Comparison of ENCODE assay signal across 9 mouse cellular contexts in the genomic region with DNA sequence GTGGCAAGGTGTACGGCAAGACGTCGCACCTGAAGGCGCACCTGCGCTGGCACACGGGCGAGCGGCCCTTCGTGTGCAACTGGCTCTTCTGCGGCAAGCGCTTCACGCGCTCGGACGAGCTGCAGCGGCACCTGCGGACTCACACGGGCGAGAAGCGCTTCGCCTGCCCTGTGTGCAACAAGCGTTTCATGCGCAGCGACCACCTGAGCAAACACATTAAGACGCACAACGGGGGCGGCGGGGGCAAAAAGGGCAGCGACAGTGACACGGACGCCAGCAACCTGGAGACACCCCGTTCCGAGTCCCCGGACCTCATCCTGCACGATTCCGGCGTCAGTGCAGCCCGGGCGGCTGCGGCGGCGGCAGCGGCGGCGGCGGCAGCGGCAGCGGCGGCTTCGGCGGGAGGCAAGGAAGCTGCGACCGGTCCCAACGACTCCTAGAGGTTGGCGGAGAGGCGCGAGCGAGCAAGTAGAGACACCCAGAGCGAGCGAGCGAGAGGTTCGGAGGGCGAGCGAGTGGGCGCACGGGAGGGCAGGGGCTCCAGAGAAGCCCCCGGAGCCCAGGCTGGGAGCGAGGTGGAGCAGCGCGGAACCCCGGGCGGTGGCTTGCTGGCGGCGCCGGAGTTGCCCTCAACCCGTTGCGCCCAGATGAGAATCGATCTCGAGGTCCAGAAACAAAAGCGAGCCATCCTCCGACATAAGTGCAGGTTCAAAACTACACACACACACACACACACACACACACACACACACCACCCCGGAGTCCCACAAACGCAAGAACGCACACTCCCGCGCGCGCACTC. TPM values are rescaled to one million over a fixed set of nuclear protein-coding genes. Genes with fewer than 3 reads are reported as not detected.
DNase-seq lines count a peak whose midpoint lies in the region; ATAC-seq and TF ChIP-seq lines count a peak whose summit lies in the region.
"Had no signal": no experiment of that assay in that cellular context is flagged by ENCODE, and none has a peak within 500 bp of the region (broad histone marks: within the 10 kb centered on the region; RNA-seq: fewer than 3 reads in every experiment).

No protein-coding gene starts in this region.

- peaks cover 60% of the 10 kb centered on the region for H3K4me1 ChIP-seq in hindbrain, embryonic 12.5 days
- H3K4me1 ChIP-seq in liver, embryonic 14.5 days (replicated peaks; ENCODE audit: control insufficient read depth in 2 of 2, insufficient read depth in 2 of 2, low read length in 1 of 2): peaks cover 0 to 5% of the 10 kb centered on the region in 2 experiments; a peak in 3 of 4 replicates

- ATAC-seq in hindbrain, embryonic 12.5 days (ENCODE audit: low FRiP score): no peak
- no peak for ATAC-seq in liver, embryonic 14.5 days (ENCODE audit: insufficient read depth)

- H3K4me2 ChIP-seq in hindbrain, embryonic 12.5 days (replicated peaks): peak overlapping the region; percentile 67
- H3K4me2 ChIP-seq in liver, embryonic 14.5 days (ENCODE audit: low read depth): peak overlapping the region; percentile 54

- peak; percentile 14 for DNase-seq in cerebellum, adult 9-11 months
- no peak for DNase-seq in cerebellum, postnatal 4 days (ENCODE audit: low spot score in 2 of 2)
- peak; percentile 32 for DNase-seq in urinary bladder, postnatal 14 days (ENCODE audit: low spot score)
- DNase-seq in urinary bladder, postnatal 10 days (ENCODE audit: low spot score): no peak
- no peak for DNase-seq in liver, embryonic 14.5 days (ENCODE audit: low read depth in 3 of 3, low spot score in 3 of 3)
- peak; percentile 15 to 20 for DNase-seq in spleen, postnatal 14 days (ENCODE audit: low spot score in 2 of 2)
- no peak for DNase-seq in frontal cortex, postnatal 25 days (ENCODE audit: low spot score in 2 of 2)

- TF ChIP-seq EP300 in liver, embryonic 14.5 days (IDR thresholded peaks at IDR 0.05; ENCODE audit: low read depth): no peak

- WGBS in hindbrain, embryonic 12.5 days: under 1% methylated on average over 86 of the region's 88 CpGs
- under 1% methylated on average over 86 of the region's 88 CpGs for WGBS in liver, embryonic 14.5 days (ENCODE audit: insufficient replicate concordance)

- H3K9ac ChIP-seq in hindbrain, embryonic 12.5 days: peak overlapping the region; percentile 68
- no peak overlapping the region for H3K9ac ChIP-seq in liver, embryonic 14.5 days (replicated peaks)

- no peaks in the 10 kb centered on the region for H3K9me3 ChIP-seq in hindbrain, embryonic 12.5 days (replicated peaks)
- no peaks in the 10 kb centered on the region for H3K9me3 ChIP-seq in liver, embryonic 14.5 days (ENCODE audit: control insufficient read depth, low read length)

- H3K36me3 ChIP-seq in hindbrain, embryonic 12.5 days: no peaks in the 10 kb centered on the region
- H3K36me3 ChIP-seq in liver, embryonic 14.5 days (replicated peaks; ENCODE audit: control insufficient read depth, insufficient read depth, low read depth): no peaks in the 10 kb centered on the region

- no peak for TF ChIP-seq CTCF in liver, embryonic 14.5 days (IDR thresholded peaks at IDR 0.05; ENCODE audit: low read depth)

- H3K27ac ChIP-seq in hindbrain, embryonic 12.5 days: peak overlapping the region; percentile 17; the same call in 1 of the 2 replicates
- H3K27ac ChIP-seq in liver, embryonic 14.5 days: no peak overlapping the region

- H3K27me3 ChIP-seq in hindbrain, embryonic 12.5 days: peaks cover 70% of the 10 kb centered on the region
- H3K27me3 ChIP-seq in liver, embryonic 14.5 days (ENCODE audit: control insufficient read depth, insufficient read depth, low read length): peaks cover 94% of the 10 kb centered on the region

- peak overlapping the region; percentile 47 for H3K4me3 ChIP-seq in hindbrain, embryonic 12.5 days
- peak overlapping the region in 1 of 2 experiments; percentile 41; a peak in 2 of 4 replicates for H3K4me3 ChIP-seq in liver, embryonic 14.5 days (ENCODE audit: insufficient read depth in 1 of 2, low read depth in 2 of 2, low read length in 2 of 2)
- H3K4me3 ChIP-seq: erythroblast, embryonic 14.5 days had no signal

RNA-seq across cellular contexts. Expression of a gene that starts 2.6 kb away (rescaled TPM):
- 2.1 and 2.9 TPM in 2 replicates for polyA plus RNA-seq in hindbrain, embryonic 12.5 days (2016; fragmentation: Nextera tagmentation; extraction: Ambion mirVana)
- polyA plus RNA-seq in liver, embryonic 14.5 days (2012; rRNA removed): 0.01 and 0.15 TPM in 2 replicates
- not detected in 2 replicates for polyA plus RNA-seq in liver, embryonic 14.5 days (2014; fragmentation: Nextera tagmentation; extraction: Ambion mirVana)
- polyA plus RNA-seq: erythroblast, embryonic 14.5 days had no signal

RNA-seq across cellular contexts. Expression of a gene that starts 38.1 kb away (rescaled TPM):
- 13.2 and 13.6 TPM in 2 replicates for polyA plus RNA-seq in hindbrain, embryonic 12.5 days (2016; fragmentation: Nextera tagmentation; extraction: Ambion mirVana)
- polyA plus RNA-seq in liver, embryonic 14.5 days (2012; rRNA removed): 14.9 and 20.1 TPM in 2 replicates
- polyA plus RNA-seq in liver, embryonic 14.5 days (2014; fragmentation: Nextera tagmentation; extraction: Ambion mirVana): 22.4 and 25.2 TPM in 2 replicates

RNA-seq across cellular contexts. Expression of a gene that starts 38.2 kb away (rescaled TPM):
- polyA plus RNA-seq in hindbrain, embryonic 12.5 days (2016; fragmentation: Nextera tagmentation; extraction: Ambion mirVana): 28.4 and 29.7 TPM in 2 replicates
- 6.2 and 13.8 TPM in 2 replicates for polyA plus RNA-seq in liver, embryonic 14.5 days (2012; rRNA removed)
- polyA plus RNA-seq in liver, embryonic 14.5 days (2014; fragmentation: Nextera tagmentation; extraction: Ambion mirVana): 19.2 and 20.5 TPM in 2 replicates

RNA-seq across cellular contexts. Expression of a gene that starts 55.6 kb away (rescaled TPM):
- 80.9 and 89.7 TPM in 2 replicates for polyA plus RNA-seq in hindbrain, embryonic 12.5 days (2016; fragmentation: Nextera tagmentation; extraction: Ambion mirVana)
- polyA plus RNA-seq in liver, embryonic 14.5 days (2012; rRNA removed): 16.0 and 25.2 TPM in 2 replicates
- 43.0 and 44.6 TPM in 2 replicates for polyA plus RNA-seq in liver, embryonic 14.5 days (2014; fragmentation: Nextera tagmentation; extraction: Ambion mirVana)

Comparison
In these comparisons a context has a peak if more than half of its experiments do, and no peak if none do; other contexts are left out.
1. DNase-seq: peak in cerebellum, adult 9-11 months (single experiment), urinary bladder, postnatal 14 days (single experiment) and spleen, postnatal 14 days (2 of 2); none in cerebellum, postnatal 4 days (0 of 2), urinary bladder, postnatal 10 days (single experiment), liver, embryonic 14.5 days (0 of 3) and frontal cortex, postnatal 25 days (0 of 2).